Mouse (Mus musculus) yolk sac, embryonic 10.5 days (tissue): Measurements from ENCODE around the gene Cipc.

Experiments
- DNase-seq: peaks from one replicate; pipeline ENCODE4 v3.0.0-alpha.2; 2017; ENCODE audit warnings: low spot score

Cipc gene

DNA sequence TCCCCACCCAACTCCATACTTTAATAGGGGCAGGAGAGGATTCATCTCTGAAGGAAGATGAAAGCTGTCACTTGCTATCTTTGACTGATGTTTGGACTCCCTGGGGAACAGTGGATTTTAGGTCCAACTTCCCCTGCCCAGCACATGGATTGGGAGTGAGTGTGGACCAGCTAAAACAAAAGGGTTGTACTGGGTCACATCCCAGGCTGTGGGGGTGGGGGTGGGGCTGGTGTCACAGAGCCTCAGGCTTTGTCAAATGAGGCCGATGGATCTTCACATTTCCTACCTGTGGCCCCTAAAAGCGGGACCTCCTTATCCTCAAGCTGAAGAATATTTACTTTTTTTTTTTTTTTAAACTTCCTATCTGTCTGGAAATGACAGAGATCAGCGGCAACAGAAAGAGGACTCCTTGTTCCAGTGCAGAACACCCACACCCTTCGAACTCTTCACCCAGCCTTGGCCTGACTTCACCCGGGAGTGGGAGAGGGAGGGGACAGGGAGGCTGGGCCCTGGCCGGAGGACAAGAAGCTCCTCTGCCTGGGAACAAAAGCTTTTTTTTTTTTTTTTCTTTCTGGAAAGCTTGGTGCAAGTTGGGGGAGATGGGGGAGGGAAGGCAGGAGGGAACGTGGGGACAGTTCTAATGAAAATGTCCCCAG, 14.8 kb upstream of the Cipc start:
- no peak for DNase-seq

DNA sequence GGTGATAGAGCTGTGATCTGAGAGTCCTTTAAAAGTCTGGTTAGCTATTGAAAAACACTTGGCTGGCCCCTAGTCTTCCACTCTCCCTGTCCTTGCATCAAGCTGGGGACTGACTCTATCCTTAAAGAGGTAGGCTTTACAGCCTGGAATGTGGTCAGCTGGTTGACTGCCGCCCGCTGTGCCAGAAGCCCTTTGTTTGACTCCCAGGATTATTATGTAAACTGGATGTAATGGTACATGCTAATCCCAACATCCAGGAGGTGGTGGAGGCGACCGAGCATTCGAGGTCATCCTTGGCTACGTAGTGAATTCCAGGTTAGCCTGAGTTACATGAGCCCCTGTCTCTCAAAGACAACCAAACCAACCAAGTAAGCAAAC, 14.3 kb upstream of the Cipc start:
- DNase-seq = no peak

DNA sequence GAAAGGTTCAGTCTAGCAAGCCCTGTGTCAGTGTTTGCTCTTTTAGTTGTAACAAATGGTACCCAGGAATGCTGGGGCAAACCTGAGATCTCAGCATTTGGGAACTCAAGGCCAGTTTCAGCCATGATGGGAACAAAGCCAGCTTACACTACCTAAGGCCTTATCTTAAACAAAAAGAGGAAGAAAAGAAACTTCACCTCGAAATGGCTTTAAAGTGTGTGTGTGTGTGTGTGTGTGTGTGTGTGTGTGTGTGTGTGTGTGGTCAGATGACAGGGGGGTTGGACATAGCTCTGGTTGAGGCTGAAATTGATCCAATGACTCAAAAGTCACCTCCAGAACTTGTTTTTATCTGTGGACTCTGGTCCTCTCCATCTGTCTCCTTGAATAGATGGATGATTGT, 12.1 kb upstream of the Cipc start:
- no peak for DNase-seq

DNA sequence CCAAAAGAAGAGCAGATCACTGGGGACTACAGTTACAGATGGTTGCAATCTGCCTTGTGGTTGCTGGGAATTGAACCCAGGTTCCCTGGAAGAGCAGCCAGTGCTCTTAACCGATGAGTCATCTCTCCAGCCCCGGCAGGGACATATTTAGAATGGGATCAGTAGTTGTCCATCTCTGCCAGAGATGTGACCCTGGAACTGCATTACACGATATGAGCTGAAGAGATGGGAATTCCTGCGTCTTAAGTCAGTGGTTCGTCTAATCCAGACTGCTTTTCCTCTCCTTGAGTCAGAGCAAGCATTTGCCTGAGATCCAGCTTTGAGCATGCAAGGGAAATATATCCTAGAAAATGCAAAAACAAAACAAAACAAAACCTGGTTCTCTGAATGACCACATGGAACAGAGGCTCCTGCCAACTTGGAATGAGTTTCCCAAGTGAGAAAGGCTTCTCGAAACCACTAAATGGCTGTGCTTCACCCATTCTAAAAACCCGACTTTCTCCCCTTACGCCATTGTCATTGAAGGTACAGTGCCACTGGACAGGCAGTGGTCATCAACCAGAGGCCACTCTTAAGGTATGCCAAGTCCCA, 11.1 kb upstream of the Cipc start:
- no peak for DNase-seq

DNA sequence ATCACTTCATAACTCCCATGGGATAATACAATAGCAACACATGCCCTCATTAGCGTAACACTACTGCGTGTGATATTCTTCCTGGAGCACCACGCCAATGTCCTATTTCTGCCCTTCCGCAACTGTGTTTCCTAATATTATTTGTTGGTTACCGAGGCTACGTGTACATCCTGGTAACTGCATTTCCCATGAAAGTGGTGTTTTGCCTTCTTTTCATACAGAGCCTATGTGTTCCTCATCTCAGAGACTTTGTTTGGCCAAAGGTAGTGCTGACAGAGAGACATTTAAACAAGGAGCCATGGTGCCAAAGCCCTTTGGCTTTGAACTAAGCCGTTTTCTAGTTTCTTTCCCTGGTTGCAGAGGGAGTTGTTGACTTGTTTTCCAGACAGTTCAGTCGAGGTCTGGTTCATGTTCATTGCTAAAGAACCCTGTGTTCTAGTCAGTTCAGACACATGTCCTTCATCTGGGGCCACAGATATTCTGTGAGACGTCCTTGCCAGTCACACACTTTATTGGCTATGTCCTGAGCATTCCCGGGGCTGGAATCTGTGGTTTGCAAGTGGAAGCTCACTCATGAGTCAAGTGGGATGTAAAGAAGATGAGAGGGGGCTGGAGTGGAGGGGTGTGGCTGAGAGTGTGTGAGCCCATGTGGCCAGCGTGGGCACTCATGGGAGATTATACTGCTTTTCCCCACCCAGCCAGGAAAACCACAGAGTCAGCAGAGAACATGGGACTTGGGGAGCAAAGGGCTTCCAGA, 10.1 kb upstream of the Cipc start:
- DNase-seq = no peak

DNA sequence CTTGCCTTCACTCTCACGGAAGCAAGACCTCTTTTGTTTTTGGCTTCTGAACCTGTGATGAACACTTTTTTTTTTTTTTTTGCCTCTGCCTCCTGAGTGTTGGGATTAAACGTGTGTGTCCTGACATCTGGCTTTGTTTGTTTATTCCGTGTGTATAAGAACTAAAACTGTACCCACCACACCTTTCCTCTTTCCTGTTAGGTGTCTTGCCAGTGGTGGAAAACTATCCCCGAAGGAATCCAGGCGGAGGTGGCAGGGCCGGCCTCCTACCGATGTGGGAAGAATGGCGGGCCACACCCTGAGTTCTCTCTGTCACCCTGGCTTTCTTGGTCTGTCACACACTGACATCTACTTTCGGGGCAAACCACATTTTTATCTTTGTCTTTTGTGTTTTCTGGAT, 8.3 kb upstream of the Cipc start:
- no peak for DNase-seq

DNA sequence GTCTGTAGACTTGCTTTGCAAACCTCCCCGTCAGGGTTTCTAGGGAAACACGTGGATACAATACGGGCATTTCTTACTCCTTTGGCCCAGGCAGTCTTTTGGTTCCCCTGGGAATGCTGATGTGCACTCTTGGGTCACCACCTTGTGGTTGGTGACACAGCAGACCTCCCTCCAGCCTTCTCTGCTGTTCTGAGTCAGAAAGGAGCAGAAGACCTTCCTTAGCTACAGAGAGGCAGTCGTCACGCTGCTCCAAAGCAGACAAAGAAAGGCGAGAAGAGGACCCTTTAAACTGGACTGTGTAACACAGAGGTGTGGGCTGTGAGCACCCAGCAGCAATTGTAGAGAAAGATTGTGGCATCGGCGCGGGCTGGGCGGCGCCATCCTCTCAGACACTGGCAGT, 5.7 kb upstream of the Cipc start:
- no peak for DNase-seq

DNA sequence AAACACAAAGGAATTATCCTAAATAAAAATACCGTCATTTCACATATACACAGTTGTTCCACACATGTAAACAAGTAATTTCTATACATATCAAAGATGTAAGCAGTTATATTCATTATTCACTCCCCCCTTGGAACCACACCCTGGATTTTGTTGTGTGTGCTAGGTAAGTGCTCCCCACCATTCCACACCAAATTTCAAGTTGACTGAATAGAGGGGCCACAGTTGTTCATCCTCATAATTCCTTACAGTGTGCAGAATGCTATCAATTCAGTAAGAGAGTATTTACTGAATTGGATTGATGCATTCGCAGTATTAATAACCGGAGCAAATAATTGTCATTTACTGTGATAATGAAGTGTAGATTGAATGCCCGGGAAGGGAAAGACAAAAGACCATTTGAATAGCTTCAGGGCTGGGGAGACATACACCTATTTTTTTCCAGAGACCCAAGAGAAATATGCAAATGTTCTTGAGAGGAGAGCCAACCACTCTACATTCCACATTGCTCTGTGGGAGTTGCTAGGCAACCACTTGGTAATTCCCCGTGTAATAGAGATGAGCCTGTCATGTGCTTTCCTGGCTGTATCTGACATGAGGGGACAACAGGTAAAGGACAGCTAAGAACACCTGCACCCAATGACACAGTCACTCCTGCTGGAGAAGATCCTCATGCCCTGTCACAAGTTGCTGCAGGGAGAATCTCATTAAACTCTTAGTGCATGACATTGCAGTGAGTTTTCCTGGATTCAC, 4.9 kb upstream of the Cipc start:
- DNase-seq = no peak

DNA sequence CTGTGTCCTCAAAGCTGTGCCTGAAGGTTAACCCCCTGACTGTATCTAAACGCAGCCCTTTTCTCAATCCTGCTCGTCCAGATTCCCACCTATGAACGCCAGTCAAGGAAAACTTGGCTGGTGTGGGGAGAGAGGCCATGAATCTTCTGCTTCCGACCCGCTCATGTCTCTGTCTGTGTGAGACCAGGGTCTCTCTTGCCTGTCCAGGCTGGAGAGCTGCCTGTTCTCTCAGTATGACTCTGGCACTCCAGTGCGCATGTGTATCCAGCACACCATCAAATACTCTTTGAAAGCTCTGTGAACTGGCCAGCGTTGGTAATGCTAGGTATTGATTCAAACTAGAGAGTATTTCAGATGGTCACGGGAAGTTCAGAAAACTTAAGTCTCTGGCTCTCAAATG, 3.4 kb upstream of the Cipc start:
- DNase-seq = no peak

DNA sequence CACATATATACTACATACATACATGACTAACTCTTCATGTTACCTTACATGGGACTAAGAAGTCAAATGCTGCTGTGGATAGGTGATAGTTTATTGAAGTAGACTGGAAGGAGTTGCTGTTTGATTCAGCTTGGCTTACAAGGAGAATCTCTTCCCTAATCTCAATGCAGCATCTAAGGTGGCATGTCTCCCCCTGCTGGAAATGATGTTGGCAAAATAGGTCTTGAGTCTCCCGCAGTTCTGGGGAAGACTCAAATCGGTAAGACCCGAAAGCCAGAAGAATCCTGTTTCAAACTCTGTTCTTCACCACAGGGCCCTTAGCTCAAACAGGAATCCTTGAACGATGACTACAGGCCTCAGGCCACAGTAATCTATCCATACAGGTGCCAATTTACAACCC, 1.7 kb upstream of the Cipc start:
- DNase-seq = peak; percentile 36

DNA sequence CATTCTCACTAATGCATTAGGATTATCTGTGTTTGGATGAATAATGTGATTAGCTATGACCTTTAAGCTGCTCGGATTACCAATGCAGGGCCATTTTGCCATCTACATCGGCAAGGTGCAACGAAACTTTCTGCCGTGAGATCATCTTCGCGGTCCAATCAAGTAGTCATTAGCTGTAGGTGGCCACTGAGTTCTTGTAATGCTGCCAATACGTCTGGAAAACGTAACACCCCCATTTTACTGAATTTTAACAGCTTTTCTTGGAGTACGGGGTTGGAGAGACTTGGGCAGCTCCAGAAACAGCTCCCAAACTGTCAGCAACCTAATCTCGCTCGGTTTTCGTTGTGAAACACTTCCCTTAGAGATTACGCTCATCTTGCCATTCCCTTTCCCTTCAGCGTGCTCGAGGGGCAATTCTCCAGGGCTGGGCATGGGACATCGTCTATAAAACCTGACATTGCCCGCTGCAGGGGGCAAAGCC, 502 bp upstream of the Cipc start:
- peak; percentile 16 for DNase-seq

DNA sequence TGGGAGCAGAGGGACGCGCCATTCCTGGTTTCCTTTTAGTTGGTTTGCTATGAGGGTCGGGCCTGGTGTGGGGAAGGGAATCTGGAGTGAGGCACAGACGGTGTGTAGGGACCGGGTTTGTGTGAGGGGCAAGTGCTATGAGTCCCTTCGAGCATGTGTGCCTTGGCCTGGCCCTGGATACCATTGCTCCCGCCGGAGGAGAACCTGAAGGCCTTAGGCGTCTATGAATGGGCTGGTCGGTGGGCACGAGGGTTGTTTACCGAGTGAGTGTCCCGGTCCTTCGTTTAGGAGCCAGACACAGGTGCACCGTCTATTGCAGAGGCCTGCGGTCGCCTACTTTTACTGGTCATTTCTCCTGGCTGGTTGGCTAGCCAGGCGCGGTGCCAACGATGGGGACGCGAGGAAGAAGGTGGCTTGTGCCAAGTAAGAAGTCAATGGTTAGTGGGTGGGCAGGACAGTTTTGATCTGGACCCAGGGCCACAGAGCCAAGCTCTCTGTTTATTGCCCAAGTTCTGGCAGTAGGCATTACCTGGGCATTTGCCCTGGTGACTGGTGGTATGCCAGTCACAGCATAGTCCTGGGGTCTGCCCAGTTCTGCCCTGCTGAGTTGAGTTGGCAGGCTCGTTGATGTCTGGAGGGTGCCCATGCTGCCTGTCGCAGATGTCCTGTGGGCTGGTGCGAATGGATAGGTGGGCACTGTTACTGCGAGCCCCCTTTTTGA, 998 bp downstream of the Cipc start:
- no peak for DNase-seq

DNA sequence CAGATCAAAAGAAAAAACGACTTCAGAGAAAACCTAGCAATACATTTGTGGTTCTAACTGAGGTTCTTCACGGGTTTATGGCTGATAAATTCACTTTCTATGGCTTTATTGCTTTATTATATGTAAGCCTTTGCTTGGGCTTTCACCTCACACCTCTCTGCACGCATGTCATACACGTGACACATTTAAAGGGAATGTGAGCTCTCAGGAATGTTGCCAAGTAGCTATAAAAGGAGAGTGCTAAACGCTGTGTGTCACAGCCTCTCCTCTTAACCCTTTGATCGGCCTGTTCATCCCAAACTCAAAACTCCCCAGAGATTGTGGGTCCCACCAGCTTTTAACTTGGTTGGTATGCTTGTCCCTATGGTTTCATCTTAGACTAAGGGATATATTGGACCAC, 1.8 kb downstream of the Cipc start:
- no peak for DNase-seq

DNA sequence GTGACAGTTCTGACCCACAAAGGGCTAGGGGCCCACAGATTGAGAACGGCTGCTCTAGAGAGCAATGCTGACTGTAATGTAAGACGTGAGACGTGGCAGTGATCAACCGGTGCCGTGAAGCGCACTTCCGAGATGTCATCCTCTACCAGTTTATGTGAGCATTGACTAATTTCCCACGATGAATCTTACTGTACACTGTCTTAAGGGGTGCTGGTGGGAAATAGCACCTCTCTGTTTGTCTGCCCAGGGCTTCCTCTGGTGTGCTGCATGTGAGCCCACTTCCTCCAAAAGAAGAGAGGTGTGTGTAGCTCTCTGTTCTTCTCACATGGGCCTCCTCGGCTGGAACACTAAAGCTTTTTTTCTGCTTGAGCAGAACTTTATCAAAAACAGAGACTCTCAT, 2.7 kb downstream of the Cipc start:
- DNase-seq = no peak

DNA sequence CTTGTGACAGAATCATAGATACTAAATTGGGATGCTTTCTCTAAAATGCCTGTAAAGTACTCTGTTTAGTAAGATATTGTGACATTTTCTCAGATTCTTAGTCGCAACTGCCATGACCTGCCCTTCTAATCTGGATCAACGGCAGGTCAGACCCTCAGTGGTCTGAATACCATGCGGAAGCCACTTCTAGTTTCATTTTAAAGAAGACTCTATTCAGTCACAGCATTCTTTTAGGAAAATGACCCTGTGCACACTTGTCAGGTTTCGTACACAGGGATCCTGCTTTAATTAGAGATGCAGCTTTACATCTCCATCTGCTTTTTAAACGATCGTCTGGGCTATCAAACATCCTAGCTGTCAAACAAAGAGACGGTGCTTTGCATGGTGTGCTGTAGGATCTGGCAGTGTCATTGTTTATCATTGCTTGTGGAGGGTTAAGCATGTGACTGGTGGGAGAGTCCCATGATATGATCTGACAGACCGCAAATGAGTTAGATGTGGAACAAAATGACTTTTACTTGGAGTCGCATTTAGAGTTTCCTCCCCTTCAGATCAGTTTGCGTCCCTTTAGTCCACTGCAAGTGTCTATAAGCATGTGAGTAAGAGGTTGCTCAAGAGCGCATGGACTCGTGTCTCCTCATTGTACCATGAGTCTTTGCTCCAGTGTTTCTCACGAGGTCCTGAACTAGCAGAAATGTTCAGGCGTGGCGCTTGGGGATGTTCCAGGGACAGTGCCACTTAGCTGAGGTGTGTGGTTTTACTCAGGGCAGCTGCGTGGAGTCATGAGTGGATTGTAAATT, 3.5 kb downstream of the Cipc start:
- no peak for DNase-seq

DNA sequence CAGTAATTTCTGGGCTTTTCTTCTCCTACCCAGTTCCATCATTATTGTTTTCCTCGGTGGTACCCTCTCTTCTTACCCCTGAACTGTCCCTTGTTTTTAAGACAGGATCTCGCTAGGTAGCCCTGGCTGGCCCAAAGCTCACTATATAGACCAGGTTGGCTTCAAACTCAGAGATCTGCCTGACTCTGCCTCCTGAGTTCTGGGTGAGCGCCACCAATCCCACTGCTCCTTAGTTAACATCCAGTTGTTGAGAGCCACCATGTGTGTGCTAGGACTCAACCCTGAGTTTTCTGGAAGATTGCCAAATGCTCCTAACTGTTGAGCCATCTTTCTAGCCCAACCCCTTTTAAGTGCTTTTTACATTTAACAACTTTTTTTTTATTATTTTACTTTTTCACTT, 4.1 kb downstream of the Cipc start:
- DNase-seq = no peak

DNA sequence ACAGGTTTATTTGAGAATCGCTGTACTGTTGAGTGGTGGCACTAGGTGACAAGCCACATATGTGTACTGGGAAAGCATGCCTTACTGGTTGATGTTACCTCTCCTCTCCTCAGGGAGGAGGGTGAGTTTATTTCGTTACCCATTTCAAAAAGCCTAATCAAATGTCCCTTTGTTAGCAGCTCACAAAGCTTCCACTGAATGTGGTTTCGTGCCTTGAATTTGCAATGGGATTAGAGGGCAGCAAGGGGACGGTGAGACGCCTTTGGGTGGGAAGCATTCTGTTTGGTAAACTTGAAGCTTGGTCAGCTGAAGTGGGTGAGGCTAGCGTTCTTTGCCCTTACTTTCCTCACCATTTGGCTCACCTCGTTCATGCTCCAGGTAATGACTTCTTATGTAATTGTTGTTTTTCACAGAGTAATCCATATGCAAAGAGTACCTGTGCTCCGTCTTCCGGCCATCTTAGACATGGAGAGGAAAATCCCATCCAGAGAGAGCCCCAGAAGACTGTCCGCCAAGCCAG, 5.5 kb downstream of the Cipc start:
- DNase-seq = no peak

DNA sequence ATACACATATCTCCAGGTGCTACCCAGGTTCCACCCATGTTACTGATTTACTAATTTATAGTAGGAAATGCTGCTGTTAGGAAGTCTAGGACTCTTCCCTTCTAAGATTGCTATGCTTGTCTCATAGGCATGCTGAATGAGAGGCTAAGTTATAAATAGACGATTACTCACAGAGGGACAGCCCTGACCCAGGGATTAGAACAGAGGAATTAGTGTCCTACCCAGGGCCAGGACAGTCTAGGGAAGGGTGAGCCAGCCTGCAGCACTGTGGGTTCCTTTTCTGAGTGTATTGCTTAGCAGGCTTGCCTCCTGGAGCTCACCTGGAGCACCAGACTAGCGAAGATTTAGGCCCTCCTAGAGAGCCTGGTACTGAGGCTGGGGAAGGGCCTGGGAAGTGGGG, 9.1 kb downstream of the Cipc start:
- no peak for DNase-seq

DNA sequence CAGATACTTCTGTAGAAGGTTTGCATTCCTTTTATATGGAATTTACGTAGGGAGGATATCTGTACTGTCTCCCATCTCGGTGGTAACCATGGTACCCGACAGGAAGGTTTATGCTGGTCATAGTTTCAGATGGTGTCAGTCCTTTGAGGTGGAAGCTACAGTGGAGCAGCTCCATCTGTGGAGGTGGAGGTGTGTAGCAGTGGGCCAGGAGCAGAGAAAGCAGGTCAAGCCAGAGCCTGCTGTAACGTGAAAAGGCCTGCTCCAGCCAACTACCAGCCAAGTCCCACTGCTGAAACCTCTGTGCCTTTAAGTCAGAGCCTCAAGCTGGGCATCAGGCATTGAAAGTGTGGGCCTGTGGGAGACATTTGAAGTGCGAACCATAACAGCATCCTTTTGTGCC, 11.7 kb downstream of the Cipc start:
- DNase-seq = no peak

DNA sequence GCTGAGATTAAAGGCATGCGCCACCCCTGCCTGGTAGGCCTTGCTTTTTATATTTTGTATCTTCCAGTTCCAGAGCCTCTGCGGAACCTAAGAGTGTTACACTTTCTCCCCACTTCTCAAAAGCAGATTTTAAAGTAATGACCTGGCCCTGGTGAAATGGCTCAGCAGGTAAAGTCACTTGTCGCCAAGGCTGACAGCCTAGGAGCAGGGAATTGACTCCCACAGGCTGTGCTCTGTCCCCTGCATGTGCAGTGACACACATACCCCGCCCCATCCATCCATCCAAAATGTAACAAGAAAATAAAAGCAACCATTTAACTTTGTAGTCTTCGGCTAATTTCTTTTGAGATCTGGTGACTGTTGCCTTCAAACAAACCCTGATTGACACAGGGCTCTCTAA, 12.8 kb downstream of the Cipc start:
- no peak for DNase-seq

DNA sequence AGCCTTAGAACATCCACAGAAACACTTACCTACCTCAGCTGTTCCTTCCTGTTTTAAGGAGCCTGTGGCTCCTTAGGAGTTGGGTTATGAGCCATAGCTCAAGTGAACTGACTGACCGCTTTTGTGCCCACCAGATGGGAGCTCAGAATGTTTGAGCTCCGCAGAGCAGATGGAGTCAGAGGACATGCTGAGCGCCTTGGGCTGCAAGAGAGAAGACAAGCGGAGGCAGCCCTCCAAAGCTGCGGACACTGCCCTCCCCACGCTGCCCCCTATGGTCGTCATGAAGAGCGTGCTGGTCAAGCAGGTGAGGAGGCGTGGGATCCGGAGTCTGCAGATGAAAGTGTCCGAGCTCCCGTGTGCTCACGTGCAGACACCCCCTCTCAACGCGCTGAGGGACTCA, 13.3 kb downstream of the Cipc start:
- no peak for DNase-seq
